Mouse (Mus musculus): Measurements from ENCODE around the gene Tmcc3. TPM values are rescaled to one million over a fixed set of nuclear protein-coding genes. Genes with fewer than 3 reads are reported as not detected.
A peak's percentile ranks its signal among the peaks of the same experiment; 100 is the strongest.

Gene Tmcc3
- polyA plus RNA-seq, 1 experiment = 14.8 TPM

DNA sequence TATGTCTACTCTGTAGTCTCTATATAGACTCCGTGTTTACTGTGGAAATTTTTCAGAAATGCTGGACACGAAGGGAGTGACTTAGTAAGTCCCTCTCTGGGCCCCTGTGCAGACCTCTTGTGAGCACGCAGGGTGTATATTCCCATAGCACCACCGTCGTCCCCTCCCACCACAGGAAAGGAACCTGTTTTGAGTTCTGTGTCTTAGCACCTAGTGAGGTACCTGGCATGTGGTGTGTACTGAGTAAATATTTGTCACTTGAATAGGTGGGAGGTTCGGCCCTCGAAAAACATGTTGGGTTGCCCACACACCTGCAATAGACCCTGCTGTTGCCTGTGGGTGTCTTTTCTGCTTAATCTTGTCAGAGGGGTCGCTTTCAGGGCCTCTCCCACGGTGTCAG lies 99.8 kb downstream of the Tmcc3 start:
- Histone ChIP-seq H3K27ac (ENCODE audit: insufficient read depth, low read length) (no peak overlapping the region), H3K9me3 (replicated peaks; ENCODE audit: control insufficient read depth, insufficient read depth, low read length, poor library complexity, severe bottlenecking) (no peaks in the 10 kb centered on the region), H3K9ac (ENCODE audit: low read depth, poor library complexity, severe bottlenecking) (no peak overlapping the region), H3K27me3 (ENCODE audit: control insufficient read depth, insufficient read depth, low read length, poor library complexity, severe bottlenecking) (no peaks in the 10 kb centered on the region), H3K4me3 (ENCODE audit: low read depth, low read length) (no peak overlapping the region), H3K36me3 (ENCODE audit: control insufficient read depth, insufficient read depth, low read length, poor library complexity, severe bottlenecking) (no peaks in the 10 kb centered on the region), H3K4me1 (ENCODE audit: control insufficient read depth, insufficient read depth, low read length) (no peaks in the 10 kb centered on the region)
- TF ChIP-seq POLR2A (IDR thresholded peaks at IDR 0.05; ENCODE audit: insufficient read depth, low read length) (no peak), EP300 (IDR thresholded peaks at IDR 0.05; ENCODE audit: insufficient read depth, low read depth, low read length) (no peak), CTCF (IDR thresholded peaks at IDR 0.05; ENCODE audit: low read depth, low read length) (no peak)

DNA sequence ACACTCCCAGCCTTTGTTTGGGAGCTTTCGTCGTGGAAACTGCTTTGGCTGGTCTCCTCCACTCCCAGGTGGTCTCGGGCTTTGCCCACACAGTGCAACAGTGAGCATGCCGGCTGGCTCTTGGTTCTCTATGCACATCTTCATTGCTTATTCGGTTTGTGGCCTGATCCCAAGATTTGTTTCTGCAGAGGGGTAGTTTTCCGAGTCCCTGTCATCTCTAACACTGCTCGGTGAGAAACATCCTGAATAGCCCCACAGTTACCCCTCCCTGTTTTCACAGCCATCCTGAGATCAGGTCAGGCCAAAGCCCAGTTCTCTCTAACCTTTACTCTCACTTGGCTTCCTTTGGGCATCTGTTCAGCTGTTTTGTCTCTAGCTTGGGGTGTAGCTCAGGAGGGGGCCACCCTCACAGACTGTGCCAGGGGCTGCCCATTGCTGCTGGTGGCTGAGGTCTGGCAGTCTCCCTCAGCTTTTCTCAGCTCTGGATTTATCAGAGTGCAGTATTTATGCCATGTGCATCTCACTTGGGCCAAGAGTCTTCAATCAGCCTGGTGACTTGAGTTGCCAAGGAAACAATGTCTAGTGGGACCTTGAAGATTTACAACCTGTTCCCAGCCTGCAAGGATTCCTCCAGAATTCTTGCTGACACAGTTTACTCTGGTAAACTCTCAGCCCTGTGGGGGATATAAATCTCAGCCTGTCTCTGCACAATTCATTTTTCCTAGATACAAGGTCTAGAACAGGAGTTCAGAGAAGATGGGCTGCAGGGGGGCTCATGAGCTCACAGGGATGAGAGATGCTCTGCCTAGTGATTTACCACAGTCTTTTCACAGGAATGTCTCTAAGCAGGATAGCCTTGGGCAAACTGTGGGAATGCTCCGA lies 102.3 kb downstream of the Tmcc3 start:
- Histone ChIP-seq H3K27ac (ENCODE audit: insufficient read depth, low read length) (no peak overlapping the region), H3K9me3 (replicated peaks; ENCODE audit: control insufficient read depth, insufficient read depth, low read length, poor library complexity, severe bottlenecking) (no peaks in the 10 kb centered on the region), H3K27me3 (ENCODE audit: control insufficient read depth, insufficient read depth, low read length, poor library complexity, severe bottlenecking) (no peaks in the 10 kb centered on the region), H3K9ac (ENCODE audit: low read depth, poor library complexity, severe bottlenecking) (no peak overlapping the region), H3K4me1 (ENCODE audit: control insufficient read depth, insufficient read depth, low read length) (no peaks in the 10 kb centered on the region), H3K36me3 (ENCODE audit: control insufficient read depth, insufficient read depth, low read length, poor library complexity, severe bottlenecking) (no peaks in the 10 kb centered on the region), H3K4me3 (ENCODE audit: low read depth, low read length) (no peak overlapping the region)
- no peak for TF ChIP-seq POLR2A (IDR thresholded peaks at IDR 0.05; ENCODE audit: insufficient read depth, low read length)
- no peak for TF ChIP-seq CTCF (IDR thresholded peaks at IDR 0.05; ENCODE audit: low read depth, low read length)
- no peak for TF ChIP-seq EP300 (IDR thresholded peaks at IDR 0.05; ENCODE audit: insufficient read depth, low read depth, low read length)

DNA sequence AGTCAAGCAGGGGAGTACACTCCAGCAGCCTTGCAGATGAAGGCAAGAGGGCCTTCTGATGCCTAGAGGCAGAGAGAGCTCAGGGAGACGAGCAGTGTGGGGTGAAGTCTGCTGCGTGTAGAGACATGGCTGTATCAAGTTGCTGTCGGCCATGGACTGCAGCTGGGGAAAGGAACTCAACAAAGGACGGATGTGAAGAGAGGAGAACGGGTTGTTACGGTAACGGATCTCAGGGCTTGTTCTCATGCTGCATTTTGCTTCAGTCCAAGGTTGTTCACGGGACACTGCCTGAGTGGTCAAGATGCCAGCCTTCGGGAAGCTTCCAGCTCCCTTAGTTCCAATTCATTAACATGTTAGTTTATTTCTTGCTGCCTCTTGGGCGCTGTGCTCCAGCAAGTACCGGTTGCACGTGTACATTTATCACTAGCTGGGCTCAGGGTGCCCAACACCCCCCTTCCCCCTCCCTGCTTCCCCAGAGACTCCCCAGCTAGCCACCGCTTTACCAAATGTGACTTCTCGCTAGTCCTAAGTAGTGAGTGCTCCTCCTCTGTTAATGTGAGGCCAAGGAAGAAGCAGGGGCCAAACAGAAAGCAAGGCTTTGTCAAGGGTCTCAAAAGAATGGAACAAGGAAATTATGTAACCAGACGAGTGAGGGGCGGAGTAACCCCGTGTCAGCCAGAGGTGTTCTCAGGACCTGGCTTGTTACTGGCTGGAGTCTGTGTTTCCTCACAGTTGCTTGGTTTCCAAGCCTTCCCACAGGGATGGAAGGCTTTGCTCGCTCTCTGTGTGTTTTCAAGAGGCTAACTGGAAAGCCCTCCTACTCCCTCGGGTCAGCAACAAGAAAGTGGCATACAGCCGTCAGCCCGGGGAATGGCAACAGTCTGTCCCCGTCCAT lies 104.4 kb downstream of the Tmcc3 start:
- Histone ChIP-seq H3K4me3 (ENCODE audit: low read depth, low read length) (no peak overlapping the region), H3K36me3 (ENCODE audit: control insufficient read depth, insufficient read depth, low read length, poor library complexity, severe bottlenecking) (no peaks in the 10 kb centered on the region), H3K27ac (ENCODE audit: insufficient read depth, low read length) (no peak overlapping the region), H3K9me3 (replicated peaks; ENCODE audit: control insufficient read depth, insufficient read depth, low read length, poor library complexity, severe bottlenecking) (no peaks in the 10 kb centered on the region), H3K27me3 (ENCODE audit: control insufficient read depth, insufficient read depth, low read length, poor library complexity, severe bottlenecking) (no peaks in the 10 kb centered on the region), H3K9ac (ENCODE audit: low read depth, poor library complexity, severe bottlenecking) (no peak overlapping the region), H3K4me1 (ENCODE audit: control insufficient read depth, insufficient read depth, low read length) (no peaks in the 10 kb centered on the region)
- TF ChIP-seq EP300 (IDR thresholded peaks at IDR 0.05; ENCODE audit: insufficient read depth, low read depth, low read length) = no peak
- TF ChIP-seq POLR2A (IDR thresholded peaks at IDR 0.05; ENCODE audit: insufficient read depth, low read length) = no peak
- no peak for TF ChIP-seq CTCF (IDR thresholded peaks at IDR 0.05; ENCODE audit: low read depth, low read length)

DNA sequence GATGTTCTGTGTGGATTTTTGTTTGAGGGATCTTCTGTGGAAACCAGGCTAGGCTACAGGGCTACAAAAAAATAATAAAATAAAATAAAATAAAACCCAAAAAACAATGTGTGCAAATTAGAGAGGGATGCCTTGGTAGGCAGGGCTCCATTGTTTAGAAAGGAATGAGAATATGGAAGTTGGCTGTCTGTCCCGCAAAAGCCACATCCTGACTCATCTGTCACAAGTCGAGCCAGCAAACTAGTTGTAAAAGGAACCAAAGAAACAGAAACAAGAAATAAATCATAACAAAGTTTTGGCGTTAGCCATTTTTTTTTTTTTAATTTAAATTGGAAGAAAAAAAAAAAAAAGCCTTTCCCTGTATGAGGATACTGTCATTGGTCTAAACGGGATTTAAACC lies 105.9 kb downstream of the Tmcc3 start:
- TF ChIP-seq POLR2A (IDR thresholded peaks at IDR 0.05; ENCODE audit: insufficient read depth, low read length) (no peak), EP300 (IDR thresholded peaks at IDR 0.05; ENCODE audit: insufficient read depth, low read depth, low read length) (no peak), CTCF (IDR thresholded peaks at IDR 0.05; ENCODE audit: low read depth, low read length) (no peak)
- Histone ChIP-seq H3K4me3 (ENCODE audit: low read depth, low read length) (no peak overlapping the region), H3K27me3 (ENCODE audit: control insufficient read depth, insufficient read depth, low read length, poor library complexity, severe bottlenecking) (no peaks in the 10 kb centered on the region), H3K9ac (ENCODE audit: low read depth, poor library complexity, severe bottlenecking) (no peak overlapping the region), H3K27ac (ENCODE audit: insufficient read depth, low read length) (no peak overlapping the region), H3K4me1 (ENCODE audit: control insufficient read depth, insufficient read depth, low read length) (peaks cover 2% of the 10 kb centered on the region), H3K9me3 (replicated peaks; ENCODE audit: control insufficient read depth, insufficient read depth, low read length, poor library complexity, severe bottlenecking) (no peaks in the 10 kb centered on the region), H3K36me3 (ENCODE audit: control insufficient read depth, insufficient read depth, low read length, poor library complexity, severe bottlenecking) (no peaks in the 10 kb centered on the region)

DNA sequence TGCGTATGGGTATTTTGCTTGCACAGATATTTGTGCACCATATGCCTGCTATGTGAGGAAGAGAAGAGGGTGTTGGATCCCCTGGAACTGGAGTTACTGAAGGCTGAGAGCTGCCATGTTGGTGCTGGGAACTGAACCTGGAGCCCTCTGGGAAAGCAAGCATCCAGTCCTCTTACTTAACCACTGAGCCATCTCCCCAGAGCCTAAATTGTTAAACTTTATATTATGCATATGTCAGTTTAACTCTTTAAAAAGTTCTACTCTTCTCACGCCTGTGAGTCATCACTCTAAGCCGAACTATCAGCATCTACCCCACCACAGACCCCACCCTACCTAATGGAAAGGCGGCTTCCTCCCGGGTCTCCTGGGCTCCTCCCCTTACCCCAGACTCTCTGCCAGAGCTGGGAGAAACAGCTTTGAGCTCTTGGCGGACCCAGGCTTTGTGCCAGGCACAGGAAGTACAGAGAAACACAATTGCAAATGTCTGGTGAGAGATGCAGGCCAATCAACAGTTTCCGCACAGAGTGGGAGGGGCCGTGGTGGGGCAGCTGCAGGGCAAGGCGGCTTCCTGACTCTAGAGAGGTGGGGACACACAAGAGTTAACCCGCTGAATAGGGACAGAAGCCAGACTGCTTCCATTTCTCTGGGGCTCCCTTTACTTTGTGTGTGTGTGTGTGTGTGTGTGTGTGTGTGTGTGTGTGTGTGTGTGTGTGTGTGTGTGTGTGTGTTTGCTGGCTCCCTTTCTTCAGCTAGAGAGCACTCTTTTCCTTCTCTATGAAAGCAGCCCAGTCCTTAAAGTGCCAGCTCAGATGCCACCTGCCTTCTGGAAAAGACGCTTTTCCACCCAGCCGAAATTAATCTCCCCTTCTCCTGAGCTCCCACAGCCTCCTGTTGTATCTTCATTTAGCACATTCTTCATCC lies 114.5 kb downstream of the Tmcc3 start:
- TF ChIP-seq CTCF (IDR thresholded peaks at IDR 0.05; ENCODE audit: low read depth, low read length) (no peak), EP300 (IDR thresholded peaks at IDR 0.05; ENCODE audit: insufficient read depth, low read depth, low read length) (peak; percentile 44; the same call in 1 of the 2 replicates), POLR2A (IDR thresholded peaks at IDR 0.05; ENCODE audit: insufficient read depth, low read length) (peak; percentile 23)
- Histone ChIP-seq H3K4me3 (ENCODE audit: low read depth, low read length) (no peak overlapping the region), H3K4me1 (ENCODE audit: control insufficient read depth, insufficient read depth, low read length) (peaks cover 2% of the 10 kb centered on the region), H3K9ac (ENCODE audit: low read depth, poor library complexity, severe bottlenecking) (no peak overlapping the region), H3K27ac (ENCODE audit: insufficient read depth, low read length) (peak overlapping the region; percentile 65), H3K36me3 (ENCODE audit: control insufficient read depth, insufficient read depth, low read length, poor library complexity, severe bottlenecking) (no peaks in the 10 kb centered on the region), H3K9me3 (replicated peaks; ENCODE audit: control insufficient read depth, insufficient read depth, low read length, poor library complexity, severe bottlenecking) (no peaks in the 10 kb centered on the region), H3K27me3 (ENCODE audit: control insufficient read depth, insufficient read depth, low read length, poor library complexity, severe bottlenecking) (no peaks in the 10 kb centered on the region)

Data from ES-Bruce4 (cell line).